Mouse (Mus musculus) hindbrain, embryonic 13.5 days (tissue): ENCODE results near the gene Ccdc151. TPM values are rescaled to one million over a fixed set of nuclear protein-coding genes. Genes with fewer than 3 reads are reported as not detected.

Experiments used
- ATAC-seq: fragments of 200-750 bp; cut with Nextera tagmentation; 2 replicates; pipeline ENCODE4 v1.8.0; 2017; ENCODE audit warnings: moderate TSS enrichment; ENCODE audit not compliant: low FRiP score
- H3K27ac ChIP-seq: fragments of 300-500 bp; sonication (generic); 2 replicates; pipeline ENCODE4 v1.5.1; 2015; ENCODE audit warnings: inconsistent platforms, mild to moderate bottlenecking, moderate library complexity
- H3K27me3 ChIP-seq: fragments of 300-500 bp; sonication (generic); 2 replicates; pipeline ENCODE4 v1.6.1; 2015; ENCODE audit warnings: mild to moderate bottlenecking, inconsistent platforms
- H3K36me3 ChIP-seq: fragments of 300-500 bp; sonication (generic); 2 replicates; pipeline ENCODE4 v1.6.1; 2015; ENCODE audit warnings: mild to moderate bottlenecking, inconsistent platforms
- H3K4me1 ChIP-seq: fragments of 300-500 bp; sonication (generic); replicated peaks from 2 replicates; pipeline ENCODE4 v1.6.1; 2015; ENCODE audit warnings: inconsistent platforms
- H3K4me2 ChIP-seq: fragments of 300-500 bp; sonication (generic); 2 replicates; pipeline ENCODE4 v1.6.1; 2015; ENCODE audit warnings: inconsistent platforms, mild to moderate bottlenecking, moderate library complexity
- H3K4me3 ChIP-seq: fragments of 300-500 bp; sonication (generic); 2 replicates; pipeline ENCODE4 v1.5.1; 2015; ENCODE audit warnings: mild to moderate bottlenecking, inconsistent platforms
- H3K9ac ChIP-seq: fragments of 300-500 bp; sonication (generic); 2 replicates; pipeline ENCODE4 v1.6.1; 2015; ENCODE audit warnings: mild to moderate bottlenecking, inconsistent platforms
- H3K9me3 ChIP-seq: fragments of 300-500 bp; sonication (generic); 2 replicates; pipeline ENCODE4 v1.6.1; 2016; ENCODE audit warnings: inconsistent platforms
- WGBS: fragments of 180-500 bp; shearing (Covaris S2); methylation state at CpG from one replicate; pipeline ENCODE4 v1.1.7; 2015; 5-methylcytosine and 5-hydroxymethylcytosine counted together
- polyA plus RNA-seq: library from polyadenylated mRNA; unstranded; fragments of >200 nt; fragmentation: Nextera tagmentation; extraction: Ambion mirVana; gene quantifications from 2 replicates; pipeline ENCODE4 v1.2.1, GENCODE M21; 2015

The Ccdc151 gene
- polyA plus RNA-seq, 1 experiment from 2014 or later, result 4.4 TPM

DNA sequence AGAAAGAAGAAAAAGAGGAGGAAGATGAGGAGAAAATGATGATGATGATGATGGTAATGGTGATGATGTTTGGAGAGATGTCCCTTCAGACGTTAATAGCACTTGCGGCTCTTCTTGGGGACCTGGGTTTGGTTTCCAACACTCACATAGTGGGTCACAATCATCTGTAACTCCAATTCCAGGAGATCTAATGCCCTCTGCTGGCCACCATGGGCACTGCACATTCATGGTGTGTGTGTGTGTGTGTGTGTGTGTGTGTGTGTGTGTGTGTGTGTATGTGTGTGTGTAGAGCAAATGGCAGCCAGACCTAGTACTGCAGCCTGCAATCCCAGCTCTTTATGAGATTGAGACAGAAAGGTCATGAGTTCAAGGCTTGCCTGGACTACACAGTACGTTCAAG is 50.5 kb downstream of the Ccdc151 start:
- H3K4me3 ChIP-seq, result no peak overlapping the region
- WGBS, result 89% methylated on average over 3 of the region's 3 CpGs
- peaks cover 10% of the 10 kb centered on the region for H3K36me3 ChIP-seq
- no peak for ATAC-seq
- no peak overlapping the region for H3K4me2 ChIP-seq
- H3K9me3 ChIP-seq, result no peaks in the 10 kb centered on the region
- no peak overlapping the region for H3K9ac ChIP-seq
- H3K27me3 ChIP-seq, result peaks cover 24% of the 10 kb centered on the region
- H3K4me1 ChIP-seq, result peaks cover 24% of the 10 kb centered on the region
- no peak overlapping the region for H3K27ac ChIP-seq

DNA sequence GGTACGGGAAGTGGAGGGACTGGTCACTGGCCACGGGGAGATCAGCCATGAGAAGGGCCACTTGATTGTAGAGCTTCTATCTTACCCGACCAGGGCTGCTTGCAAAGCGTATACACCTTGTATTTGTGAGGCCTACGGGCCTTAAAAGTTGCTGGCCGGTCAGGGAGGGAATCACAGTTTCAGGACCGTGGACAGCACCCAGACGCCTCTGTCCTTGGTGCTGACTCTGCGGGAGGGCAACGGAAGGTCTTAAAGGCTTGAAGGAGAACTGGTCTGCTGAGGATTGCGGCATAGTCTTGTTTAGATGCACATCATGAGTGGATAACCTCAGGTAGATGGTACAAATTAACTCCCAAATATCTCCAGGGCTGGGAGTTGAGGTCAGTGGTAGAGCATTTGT is 52.1 kb downstream of the Ccdc151 start:
- no peak for ATAC-seq
- peaks cover 23% of the 10 kb centered on the region for H3K36me3 ChIP-seq
- no peak overlapping the region for H3K9ac ChIP-seq
- peaks cover 17% of the 10 kb centered on the region for H3K4me1 ChIP-seq
- 19% methylated on average over 11 of the region's 11 CpGs for WGBS
- H3K9me3 ChIP-seq, result no peaks in the 10 kb centered on the region
- H3K27ac ChIP-seq, result no peak overlapping the region
- H3K4me2 ChIP-seq, result no peak overlapping the region
- no peak overlapping the region for H3K4me3 ChIP-seq
- H3K27me3 ChIP-seq, result peaks cover 40% of the 10 kb centered on the region

DNA sequence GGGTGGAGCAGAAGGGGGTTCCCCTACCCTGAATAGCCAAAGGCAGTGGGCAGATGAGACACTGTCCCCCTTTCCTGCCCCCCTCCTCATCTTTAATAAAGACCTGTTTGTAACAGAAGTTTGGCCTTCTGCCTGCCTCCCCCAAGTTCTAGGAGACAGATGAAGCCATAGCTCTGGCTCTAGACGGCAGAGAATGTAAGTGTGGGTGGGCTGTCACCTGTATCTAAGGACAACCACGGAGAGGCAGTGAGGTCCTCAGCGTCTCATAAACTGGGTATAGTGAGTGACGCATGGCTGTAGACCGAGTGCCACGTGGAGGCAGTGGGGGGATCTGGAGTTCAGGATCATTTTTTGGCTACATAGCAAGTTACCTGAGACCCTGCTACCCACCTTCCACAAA is 53.6 kb downstream of the Ccdc151 start:
- WGBS, result 66% methylated on average over 6 of the region's 6 CpGs
- peaks cover 42% of the 10 kb centered on the region for H3K27me3 ChIP-seq

DNA sequence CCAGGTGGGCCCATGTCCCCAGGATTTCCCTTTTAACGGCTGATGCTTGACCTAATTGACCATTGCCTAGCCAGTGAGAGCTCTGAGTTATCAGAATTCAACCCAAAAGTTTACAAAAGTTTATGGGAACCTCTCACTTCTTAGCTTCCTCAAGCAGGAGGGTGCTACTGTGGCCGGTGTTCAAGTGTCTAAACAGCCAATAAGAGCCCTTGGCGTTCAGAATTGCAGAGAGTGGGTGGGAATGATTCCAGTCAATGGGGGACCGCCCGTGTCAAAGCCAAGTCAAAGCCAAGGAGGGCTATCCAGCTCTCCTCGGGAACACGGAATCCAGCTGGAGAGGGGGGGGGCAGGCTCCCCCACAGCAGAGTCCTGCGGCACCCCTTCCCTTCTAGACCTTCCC is 54.3 kb downstream of the Ccdc151 start:
- Histone ChIP-seq H3K9me3 (no peaks in the 10 kb centered on the region), H3K36me3 (peaks cover 31% of the 10 kb centered on the region), H3K4me3 (no peak overlapping the region), H3K4me1 (peaks cover 6% of the 10 kb centered on the region; the same call in 1 of the 2 replicates), H3K4me2 (no peak overlapping the region), H3K27ac (no peak overlapping the region), H3K9ac (no peak overlapping the region), H3K27me3 (peaks cover 42% of the 10 kb centered on the region)
- WGBS, result 62% methylated on average over 8 of the region's 8 CpGs
- no peak for ATAC-seq

More for the DNA sequence above, 53.6 kb downstream of the Ccdc151 start:
- Histone ChIP-seq H3K4me1 (peaks cover 12% of the 10 kb centered on the region), H3K9ac (no peak overlapping the region), H3K4me3 (no peak overlapping the region), H3K9me3 (no peaks in the 10 kb centered on the region), H3K36me3 (peaks cover 31% of the 10 kb centered on the region), H3K27ac (no peak overlapping the region), H3K4me2 (no peak overlapping the region)
- no peak for ATAC-seq

DNA sequence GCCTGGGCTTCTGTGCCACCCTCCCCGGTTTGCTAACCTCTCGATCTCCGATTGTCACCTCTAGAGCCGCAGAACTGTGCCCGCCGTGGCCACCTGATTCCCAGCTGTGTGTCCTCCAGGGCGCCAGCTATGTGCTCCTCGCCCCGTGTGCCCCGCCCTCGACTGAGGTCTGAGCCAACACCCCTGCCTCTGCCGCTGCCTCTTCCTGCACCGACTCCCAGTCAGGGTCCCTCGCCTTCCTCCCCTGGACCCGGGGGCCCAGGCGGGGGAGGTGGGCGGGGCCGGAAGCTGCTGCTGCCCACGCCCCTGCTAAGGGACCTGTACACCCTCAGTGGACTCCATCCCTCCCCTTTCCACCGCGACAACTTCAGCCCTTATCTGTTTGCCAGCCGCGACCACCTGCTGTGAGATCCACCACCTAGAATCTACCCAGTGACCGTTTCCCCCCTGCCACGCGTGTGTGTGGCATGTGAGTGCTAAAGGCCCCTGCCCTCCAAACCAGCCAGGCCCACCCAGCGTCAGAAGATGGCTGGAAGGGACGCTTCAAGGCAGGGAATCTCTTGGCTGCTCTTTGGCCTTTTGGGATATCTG is 54.8 kb downstream of the Ccdc151 start:
- ATAC-seq, result no peak; the same call in 1 of the 2 replicates
- WGBS, result 7% methylated on average over 28 of the region's 28 CpGs
- no peak overlapping the region for H3K4me3 ChIP-seq
- no peaks in the 10 kb centered on the region for H3K9me3 ChIP-seq
- peaks cover 42% of the 10 kb centered on the region for H3K27me3 ChIP-seq
- H3K27ac ChIP-seq, result no peak overlapping the region
- H3K36me3 ChIP-seq, result peaks cover 33% of the 10 kb centered on the region
- H3K9ac ChIP-seq, result no peak overlapping the region
- 0 out of 2 replicates have a peak, but pooled peaks cover 5% of the 10 kb centered on the region for H3K4me1 ChIP-seq
- H3K4me2 ChIP-seq, result no peak overlapping the region

DNA sequence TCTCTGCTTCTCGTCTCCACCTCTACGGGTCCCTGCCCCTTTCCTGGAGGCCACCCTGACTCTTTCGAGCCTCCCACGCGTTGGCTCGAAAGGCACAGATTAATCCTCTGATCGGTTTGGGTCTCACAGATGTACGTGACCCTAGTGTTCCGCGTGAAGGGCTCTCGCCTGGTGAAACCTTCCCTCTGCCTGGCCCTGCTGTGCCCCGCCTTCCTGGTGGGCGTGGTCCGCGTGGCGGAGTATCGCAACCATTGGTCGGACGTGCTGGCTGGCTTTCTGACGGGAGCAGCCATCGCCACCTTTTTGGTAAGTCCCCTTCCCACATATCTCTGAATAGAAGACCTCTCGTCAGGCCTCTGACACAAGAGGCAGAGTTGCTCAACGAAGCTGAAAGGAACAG is 58.2 kb downstream of the Ccdc151 start:
- 22% methylated on average over 23 of the region's 23 CpGs for WGBS
- no peak overlapping the region for H3K4me2 ChIP-seq
- no peak for ATAC-seq
- peaks cover 63% of the 10 kb centered on the region for H3K36me3 ChIP-seq
- H3K27ac ChIP-seq, result no peak overlapping the region
- peaks cover 38% of the 10 kb centered on the region for H3K27me3 ChIP-seq
- H3K9me3 ChIP-seq, result no peaks in the 10 kb centered on the region
- peaks cover 8% of the 10 kb centered on the region for H3K4me1 ChIP-seq
- no peak overlapping the region for H3K4me3 ChIP-seq
- H3K9ac ChIP-seq, result no peak overlapping the region

DNA sequence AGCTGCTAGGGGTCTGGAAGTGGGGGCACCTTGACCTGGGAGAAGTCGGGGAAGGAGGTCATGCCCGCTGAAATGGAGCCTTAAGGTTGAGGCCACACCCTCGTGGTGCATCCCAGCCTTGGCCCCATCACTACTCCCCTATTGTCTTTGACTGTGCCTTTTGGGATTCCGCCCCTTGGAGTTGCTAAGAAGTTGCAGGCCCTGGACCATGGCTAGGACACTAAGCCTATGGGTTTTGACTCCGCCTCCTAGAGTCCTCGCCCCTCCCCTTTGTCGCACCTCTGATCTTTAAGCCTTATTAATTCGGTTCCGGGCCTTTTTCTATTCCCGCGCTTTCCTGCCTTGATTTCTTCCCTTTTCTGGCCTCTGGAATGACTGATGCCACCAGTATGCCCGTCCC is 58.8 kb downstream of the Ccdc151 start:
- no peak for ATAC-seq
- Histone ChIP-seq H3K27ac (no peak overlapping the region), H3K4me1 (peaks cover 14% of the 10 kb centered on the region), H3K4me3 (no peak overlapping the region), H3K9me3 (no peaks in the 10 kb centered on the region), H3K27me3 (peaks cover 32% of the 10 kb centered on the region), H3K4me2 (no peak overlapping the region), H3K9ac (no peak overlapping the region), H3K36me3 (peaks cover 66% of the 10 kb centered on the region)
- WGBS, result 47% methylated on average over 12 of the region's 12 CpGs

DNA sequence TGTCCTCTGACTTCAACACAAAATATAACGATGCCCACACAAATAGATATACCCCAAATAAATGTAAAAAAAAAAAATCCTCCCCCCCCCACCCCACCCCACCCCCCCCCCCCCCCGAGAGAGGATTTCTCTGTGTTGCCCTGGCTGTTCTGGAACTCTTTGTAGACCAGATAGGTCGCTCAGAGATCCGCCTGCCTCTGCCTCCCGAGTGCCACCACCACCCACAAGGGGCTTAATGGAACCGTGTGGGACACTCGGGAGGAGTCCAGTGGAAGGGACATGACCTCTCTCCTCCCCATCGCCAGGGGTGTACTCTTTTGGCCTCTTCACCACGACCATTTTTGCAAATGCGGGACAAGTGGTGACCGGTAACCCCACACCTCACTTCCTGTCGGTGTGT is 59.4 kb downstream of the Ccdc151 start:
- H3K4me1 ChIP-seq, result peaks cover 20% of the 10 kb centered on the region
- WGBS, result 83% methylated on average over 12 of the region's 12 CpGs
- H3K36me3 ChIP-seq, result peaks cover 69% of the 10 kb centered on the region

More for the DNA sequence above, 59.4 kb downstream of the Ccdc151 start:
- Histone ChIP-seq H3K27ac (no peak overlapping the region), H3K27me3 (peaks cover 26% of the 10 kb centered on the region), H3K4me2 (no peak overlapping the region), H3K9me3 (no peaks in the 10 kb centered on the region), H3K9ac (no peak overlapping the region), H3K4me3 (no peak overlapping the region)
- ATAC-seq, result no peak

Other genes with a start within 250 kb of the Ccdc151 start
- gene Spc24, start 242.3 kb downstream of the Ccdc151 start, polyA plus RNA-seq, result 22.0 and 26.4 TPM in 2 replicates
- gene Kank2, start 203.9 kb downstream of the Ccdc151 start, polyA plus RNA-seq, result 4.7 and 5.0 TPM in 2 replicates
- gene Angptl8, start 167.1 kb downstream of the Ccdc151 start, polyA plus RNA-seq, result 0.39 and 0.53 TPM in 2 replicates
- 17.2 and 18.2 TPM in 2 replicates for gene Dock6, start 150.0 kb downstream of the Ccdc151 start, polyA plus RNA-seq
- 15.9 and 18.5 TPM in 2 replicates for gene Rab3d, start 84.4 kb downstream of the Ccdc151 start, polyA plus RNA-seq
- 8.9 and 10.4 TPM in 2 replicates for gene Ccdc159, start 75.2 kb downstream of the Ccdc151 start, polyA plus RNA-seq
- gene Tmem205, start 75.1 kb downstream of the Ccdc151 start, polyA plus RNA-seq, result 47.1 and 48.2 TPM in 2 replicates
- 67.5 and 71.4 TPM in 2 replicates for gene Plppr2, start 65.6 kb downstream of the Ccdc151 start, polyA plus RNA-seq
- gene Swsap1, start 46.9 kb downstream of the Ccdc151 start, polyA plus RNA-seq, result 9.1 and 9.7 TPM in 2 replicates
- gene Epor, start 39.1 kb downstream of the Ccdc151 start, polyA plus RNA-seq, result 1.9 and 2.2 TPM in 2 replicates
- gene Rgl3, start 13.2 kb downstream of the Ccdc151 start, polyA plus RNA-seq, result 1.1 TPM in 2 replicates
- 99.3 and 101 TPM in 2 replicates for gene Prkcsh, start 172 bp upstream of the Ccdc151 start, polyA plus RNA-seq
- 80.6 and 81.7 TPM in 2 replicates for gene Elavl3, start 49.4 kb upstream of the Ccdc151 start, polyA plus RNA-seq
- not detected in 2 replicates for gene Gm49318, start 68.6 kb upstream of the Ccdc151 start, polyA plus RNA-seq
- 17.7 and 19.5 TPM in 2 replicates for gene Zfp653, start 68.7 kb upstream of the Ccdc151 start, polyA plus RNA-seq
- gene Ecsit, start 82.8 kb upstream of the Ccdc151 start, polyA plus RNA-seq, result 53.5 and 56.5 TPM in 2 replicates
- gene Cnn1, start 96.6 kb upstream of the Ccdc151 start, polyA plus RNA-seq, result 1.4 and 4.5 TPM in 2 replicates
- gene Elof1, start 114.5 kb upstream of the Ccdc151 start, polyA plus RNA-seq, result 179 and 185 TPM in 2 replicates
- gene Acp5, start 133.1 kb upstream of the Ccdc151 start, polyA plus RNA-seq, result 0.82 and 0.98 TPM in 2 replicates
- gene Pigyl, start 154.2 kb upstream of the Ccdc151 start, polyA plus RNA-seq, result 81.3 and 88.2 TPM in 2 replicates
- gene Zfp872, start 185.5 kb upstream of the Ccdc151 start, polyA plus RNA-seq, result 0.17 TPM in 1 of 2 replicates, not detected in the other
- 9.0 and 10.9 TPM in 2 replicates for gene Zfp809, start 223.1 kb upstream of the Ccdc151 start, polyA plus RNA-seq